Mouse (Mus musculus): Measurements from ENCODE around the gene Trio.

The Trio gene

GRCm38 (mm10) chr15:28025447-28026166, at the start of gene Trio:
Trio (minus strand) TSS chr15:28025848.
- DNase-seq (ENCODE audit: low spot score) = peak; percentile 96

GRCm38 (mm10) chr15:28074416-28074970, 48.8 kb upstream of the Trio start:
- no peak for DNase-seq (ENCODE audit: low spot score)

- no peak for DNase-seq (ENCODE audit: low spot score)
Measured at GRCm38 (mm10) chr15:28071601-28072000, 46.0 kb upstream of the Trio start.

GRCm38 (mm10) chr15:28070771-28071419, 45.2 kb upstream of the Trio start:
- DNase-seq (ENCODE audit: low spot score) = peak; percentile 27

- no peak for DNase-seq (ENCODE audit: low spot score)
Measured at GRCm38 (mm10) chr15:28070221-28070620, 44.6 kb upstream of the Trio start.

- peak; percentile 57 for DNase-seq (ENCODE audit: low spot score)
Measured at GRCm38 (mm10) chr15:28067373-28067772, 41.7 kb upstream of the Trio start.

GRCm38 (mm10) chr15:28066468-28066867, 40.8 kb upstream of the Trio start:
- DNase-seq (ENCODE audit: low spot score) = no peak

- DNase-seq (ENCODE audit: low spot score) = peak; percentile 4
Measured at GRCm38 (mm10) chr15:28065572-28065971, 39.9 kb upstream of the Trio start.

GRCm38 (mm10) chr15:28064733-28065088, 39.1 kb upstream of the Trio start:
- DNase-seq (ENCODE audit: low spot score) = no peak

GRCm38 (mm10) chr15:28064081-28064732, 38.6 kb upstream of the Trio start:
- peak; percentile 50 for DNase-seq (ENCODE audit: low spot score)

GRCm38 (mm10) chr15:28063466-28063865, 37.8 kb upstream of the Trio start:
- no peak for DNase-seq (ENCODE audit: low spot score)

- DNase-seq (ENCODE audit: low spot score) = no peak
Measured at GRCm38 (mm10) chr15:28062016-28062415, 36.4 kb upstream of the Trio start.

GRCm38 (mm10) chr15:28060977-28061376, 35.3 kb upstream of the Trio start:
- no peak for DNase-seq (ENCODE audit: low spot score)

- DNase-seq (ENCODE audit: low spot score) = peak; percentile 65
Measured at GRCm38 (mm10) chr15:28060423-28060822, 34.8 kb upstream of the Trio start.

GRCm38 (mm10) chr15:28057545-28057944, 31.9 kb upstream of the Trio start:
- no peak for DNase-seq (ENCODE audit: low spot score)

- no peak for DNase-seq (ENCODE audit: low spot score)
Measured at GRCm38 (mm10) chr15:28054731-28055130, 29.1 kb upstream of the Trio start.

- DNase-seq (ENCODE audit: low spot score) = no peak
Measured at GRCm38 (mm10) chr15:28054111-28054510, 28.5 kb upstream of the Trio start.

- no peak for DNase-seq (ENCODE audit: low spot score)
Measured at GRCm38 (mm10) chr15:28053226-28053625, 27.6 kb upstream of the Trio start.

- DNase-seq (ENCODE audit: low spot score) = no peak
Measured at GRCm38 (mm10) chr15:28051811-28052210, 26.2 kb upstream of the Trio start.

- DNase-seq (ENCODE audit: low spot score) = peak; percentile 84
Measured at GRCm38 (mm10) chr15:28051104-28051625, 25.5 kb upstream of the Trio start.

- DNase-seq (ENCODE audit: low spot score) = no peak
Measured at GRCm38 (mm10) chr15:28047711-28048110, 22.1 kb upstream of the Trio start.

GRCm38 (mm10) chr15:28041158-28041865, 15.7 kb upstream of the Trio start:
- DNase-seq (ENCODE audit: low spot score) = no peak

All from embryo, embryonic 10 days (tissue).